In genomic region chr11:98968079-98968478, GRCm38 (mm10) we compare ENCODE assay signal across 10 mouse cellular contexts. TPM values are rescaled to one million over a fixed set of nuclear protein-coding genes. Genes with fewer than 3 reads are reported as not detected.
DNase-seq lines count a peak whose midpoint lies in the region; ATAC-seq and TF ChIP-seq lines count a peak whose summit lies in the region.
"Had no signal": no experiment of that assay in that cellular context is flagged by ENCODE, and none has a peak within 500 bp of the region (broad histone marks: within the 10 kb centered on the region; RNA-seq: fewer than 3 reads in every experiment).

No protein-coding gene starts in this region.

- H3K4me1 ChIP-seq in kidney, embryonic 14.5 days (ENCODE audit: control insufficient read depth, insufficient read depth, low read length): peaks cover 80% of the 10 kb centered on the region
- peaks cover 84% of the 10 kb centered on the region for H3K4me1 ChIP-seq in embryonic facial prominence, embryonic 12.5 days
- H3K4me1 ChIP-seq in heart, postnatal 0 days (ENCODE audit: control insufficient read depth, insufficient read depth): peaks cover 60% of the 10 kb centered on the region
- H3K4me1 ChIP-seq in midbrain, embryonic 15.5 days: peaks cover 86% of the 10 kb centered on the region

- no peak for ATAC-seq in kidney, embryonic 14.5 days (ENCODE audit: low FRiP score, low TSS enrichment)
- no peak for ATAC-seq in embryonic facial prominence, embryonic 12.5 days (ENCODE audit: insufficient number of reproducible peaks, insufficient read depth, low FRiP score, low TSS enrichment)
- ATAC-seq in heart, postnatal 0 days (ENCODE audit: insufficient read depth, low read depth): no peak
- no peak for ATAC-seq in midbrain, embryonic 15.5 days (replicated peaks)

- no peaks in the 10 kb centered on the region for H3K27me3 ChIP-seq in kidney, embryonic 14.5 days (ENCODE audit: control insufficient read depth, insufficient read depth, low read length)
- no peaks in the 10 kb centered on the region for H3K27me3 ChIP-seq in embryonic facial prominence, embryonic 12.5 days
- no peaks in the 10 kb centered on the region for H3K27me3 ChIP-seq in heart, postnatal 0 days (ENCODE audit: control insufficient read depth, insufficient read depth, low read length)
- H3K27me3 ChIP-seq in midbrain, embryonic 15.5 days (replicated peaks): no peaks in the 10 kb centered on the region; the same call in 1 of the 2 replicates

- no peak overlapping the region for H3K4me3 ChIP-seq in kidney, embryonic 14.5 days (ENCODE audit: low read length)
- no peak overlapping the region for H3K4me3 ChIP-seq in embryonic facial prominence, embryonic 12.5 days
- H3K4me3 ChIP-seq in heart, postnatal 0 days (ENCODE audit: low read depth, low read length): no peak overlapping the region
- H3K4me3 ChIP-seq in midbrain, embryonic 15.5 days: no peak overlapping the region
- H3K4me3 ChIP-seq in layer of hippocampus, adult 2 months: no peak overlapping the region
- H3K4me3 ChIP-seq: myocyte had no signal

- H3K4me2 ChIP-seq in kidney, embryonic 14.5 days (replicated peaks; ENCODE audit: low read depth, low read length): peak overlapping the region; percentile 22; the same call in 1 of the 2 replicates
- H3K4me2 ChIP-seq in embryonic facial prominence, embryonic 12.5 days (replicated peaks): no peak overlapping the region; the same call in 1 of the 2 replicates
- H3K4me2 ChIP-seq in heart, postnatal 0 days (ENCODE audit: low read depth, low read length): no peak overlapping the region
- H3K4me2 ChIP-seq in midbrain, embryonic 15.5 days: peak overlapping the region; percentile 37; the same call in 1 of the 2 replicates

- peak overlapping the region; percentile 31 for H3K27ac ChIP-seq in kidney, embryonic 14.5 days (ENCODE audit: low read depth, low read length)
- peak overlapping the region; percentile 83 for H3K27ac ChIP-seq in embryonic facial prominence, embryonic 12.5 days
- H3K27ac ChIP-seq in heart, postnatal 0 days (ENCODE audit: low read depth): peak overlapping the region; percentile 23; the same call in 1 of the 2 replicates
- peak overlapping the region; percentile 73 for H3K27ac ChIP-seq in midbrain, embryonic 15.5 days
- no peak overlapping the region; the same call in 1 of the 2 replicates for H3K27ac ChIP-seq in layer of hippocampus, adult 2 months

- peaks cover 57% of the 10 kb centered on the region for H3K36me3 ChIP-seq in kidney, embryonic 14.5 days (ENCODE audit: control insufficient read depth, insufficient read depth, low read length)
- H3K36me3 ChIP-seq in embryonic facial prominence, embryonic 12.5 days: peaks cover 50% of the 10 kb centered on the region
- peaks cover 47% of the 10 kb centered on the region for H3K36me3 ChIP-seq in heart, postnatal 0 days (replicated peaks; ENCODE audit: control insufficient read depth, insufficient read depth, low read length)
- H3K36me3 ChIP-seq in midbrain, embryonic 15.5 days (replicated peaks): no peaks in the 10 kb centered on the region

- intact Hi-C loops in left cerebral cortex, postnatal 4 days (cut with DNase I): no loop called here

- H3K9ac ChIP-seq in kidney, embryonic 14.5 days (ENCODE audit: low read depth, low read length): no peak overlapping the region
- no peak overlapping the region for H3K9ac ChIP-seq in embryonic facial prominence, embryonic 12.5 days
- H3K9ac ChIP-seq in heart, postnatal 0 days (replicated peaks; ENCODE audit: low read depth, low read length): no peak overlapping the region
- H3K9ac ChIP-seq in midbrain, embryonic 15.5 days: peak overlapping the region; percentile 13; the same call in 1 of the 2 replicates

- DNase-seq in kidney, postnatal 14 days: no peak
- no peak for DNase-seq in heart, postnatal 0 days (ENCODE audit: low spot score)
- DNase-seq in left cerebral cortex, postnatal 4 days: no peak
- DNase-seq in layer of hippocampus, adult 2 months (ENCODE audit: low spot score in 2 of 2): no peak
- no peak for DNase-seq in urinary bladder, adult 18-20 months (ENCODE audit: low spot score in 2 of 2)

- WGBS in kidney, embryonic 14.5 days: 67% methylated on average over 16 of the region's 16 CpGs
- 70% methylated on average over 16 of the region's 16 CpGs for WGBS in embryonic facial prominence, embryonic 12.5 days
- WGBS in heart, postnatal 0 days: 53% methylated on average over 16 of the region's 16 CpGs
- WGBS in midbrain, embryonic 15.5 days: 65% methylated on average over 16 of the region's 16 CpGs

- no peak for TF ChIP-seq CTCF in heart, postnatal 0 days (IDR thresholded peaks at IDR 0.05; ENCODE audit: low read depth)
- TF ChIP-seq CTCF in layer of hippocampus, adult 2 months (conservative IDR thresholded peaks at IDR 0.05): no peak

- no peaks in the 10 kb centered on the region for H3K9me3 ChIP-seq in kidney, embryonic 14.5 days (ENCODE audit: control insufficient read depth, low read length)
- H3K9me3 ChIP-seq in embryonic facial prominence, embryonic 12.5 days: no peaks in the 10 kb centered on the region
- no peaks in the 10 kb centered on the region for H3K9me3 ChIP-seq in heart, postnatal 0 days (replicated peaks; ENCODE audit: control insufficient read depth, low read length)
- H3K9me3 ChIP-seq in midbrain, embryonic 15.5 days: no peaks in the 10 kb centered on the region

- TF ChIP-seq EP300 in heart, postnatal 0 days (IDR thresholded peaks at IDR 0.05; ENCODE audit: low read depth): no peak

RNA-seq across cellular contexts. Expression of gene Gjd3, which starts 14.7 kb away (rescaled TPM):
- polyA plus RNA-seq in kidney, embryonic 14.5 days (2014; fragmentation: Nextera tagmentation; extraction: Ambion mirVana): 0.64 TPM in 1 of 2 replicates, not detected in the other
- polyA plus RNA-seq in embryonic facial prominence, embryonic 12.5 days (2016; fragmentation: Nextera tagmentation; extraction: Ambion mirVana): 0.73 and 1.4 TPM in 2 replicates
- total RNA-seq in heart, postnatal 0 days (2014; rRNA removed; ENCODE audit: low replicate concordance): 4.2 and 14.7 TPM in 2 replicates
- 5.8 and 6.3 TPM in 2 replicates for polyA plus RNA-seq in heart, postnatal 0 days (2015; fragmentation: Nextera tagmentation; extraction: Ambion mirVana)
- 1.4 and 2.4 TPM in 2 replicates for polyA plus RNA-seq in midbrain, embryonic 15.5 days (2015; fragmentation: Nextera tagmentation; extraction: Ambion mirVana)
- 1 to 10 TPM; 2.2 to 3.4 TPM for total RNA-seq in left cerebral cortex, postnatal 4 days (2021)
- total RNA-seq in layer of hippocampus, adult 2 months (2021): 1 to 10 TPM; 1.3 to 2.0 TPM
- total RNA-seq: MEL had no signal

RNA-seq across cellular contexts. Expression of gene Rara, which starts 40.5 kb away (rescaled TPM):
- polyA plus RNA-seq in kidney, embryonic 14.5 days (2014; fragmentation: Nextera tagmentation; extraction: Ambion mirVana): 27.7 and 36.7 TPM in 2 replicates
- 48.8 and 49.2 TPM in 2 replicates for polyA plus RNA-seq in embryonic facial prominence, embryonic 12.5 days (2016; fragmentation: Nextera tagmentation; extraction: Ambion mirVana)
- total RNA-seq in heart, postnatal 0 days (2014; rRNA removed; ENCODE audit: low replicate concordance): 24.0 and 36.2 TPM in 2 replicates
- polyA plus RNA-seq in heart, postnatal 0 days (2015; fragmentation: Nextera tagmentation; extraction: Ambion mirVana): 14.7 and 15.8 TPM in 2 replicates
- polyA plus RNA-seq in midbrain, embryonic 15.5 days (2015; fragmentation: Nextera tagmentation; extraction: Ambion mirVana): 9.7 and 10.5 TPM in 2 replicates
- total RNA-seq in left cerebral cortex, postnatal 4 days (2021): 10 to 100 TPM; 20.3 to 21.5 TPM
- total RNA-seq in layer of hippocampus, adult 2 months (2021): 10 to 100 TPM; 15.4 to 19.0 TPM

RNA-seq across cellular contexts. Expression of gene Top2a, which starts 55.9 kb away (rescaled TPM):
- polyA plus RNA-seq in kidney, embryonic 14.5 days (2014; fragmentation: Nextera tagmentation; extraction: Ambion mirVana): 284 and 300 TPM in 2 replicates
- polyA plus RNA-seq in embryonic facial prominence, embryonic 12.5 days (2016; fragmentation: Nextera tagmentation; extraction: Ambion mirVana): 288 and 289 TPM in 2 replicates
- total RNA-seq in heart, postnatal 0 days (2014; rRNA removed; ENCODE audit: low replicate concordance): 52.9 and 91.1 TPM in 2 replicates
- 38.2 and 38.9 TPM in 2 replicates for polyA plus RNA-seq in heart, postnatal 0 days (2015; fragmentation: Nextera tagmentation; extraction: Ambion mirVana)
- polyA plus RNA-seq in midbrain, embryonic 15.5 days (2015; fragmentation: Nextera tagmentation; extraction: Ambion mirVana): 31.8 and 33.9 TPM in 2 replicates
- 10 to 100 TPM; 28.2 to 28.4 TPM for total RNA-seq in left cerebral cortex, postnatal 4 days (2021)
- 1 to 10 TPM; 1.7 to 3.0 TPM for total RNA-seq in layer of hippocampus, adult 2 months (2021)

Comparison
In these comparisons a context has a peak if more than half of its experiments do, and no peak if none do; other contexts are left out.
1. H3K4me2 ChIP-seq: peak in kidney, embryonic 14.5 days (single experiment) and midbrain, embryonic 15.5 days (single experiment); none in embryonic facial prominence, embryonic 12.5 days (single experiment) and heart, postnatal 0 days (single experiment).